Mouse (Mus musculus) heart, embryonic 16.5 days (tissue): Measurements from ENCODE around the gene Tmem97. TPM values are rescaled to one million over a fixed set of nuclear protein-coding genes. Genes with fewer than 3 reads are reported as not detected.

ENCODE experiments used
- ATAC-seq: fragments of 200-750 bp; cut with Nextera tagmentation; replicated peaks from 2 replicates; pipeline ENCODE4 v1.8.0; 2017; ENCODE audit warnings: moderate number of reproducible peaks; ENCODE audit not compliant: insufficient read depth, low FRiP score; ENCODE audit errors: extremely low read depth
- H3K27ac ChIP-seq: fragments of 300-500 bp; sonication (generic); 2 replicates; pipeline ENCODE4 v1.5.1; 2014; ENCODE audit warnings: mild to moderate bottlenecking, low read length, control low read depth, moderate library complexity
- H3K27me3 ChIP-seq: fragments of 300-500 bp; sonication (generic); 2 replicates; pipeline ENCODE4 v1.6.1; 2014; ENCODE audit warnings: low read length, mixed read lengths; ENCODE audit not compliant: control insufficient read depth, insufficient read depth
- H3K36me3 ChIP-seq: fragments of 300-500 bp; sonication (generic); 2 replicates; pipeline ENCODE4 v1.6.1; 2014; ENCODE audit not compliant: control insufficient read depth, insufficient read depth
- H3K4me1 ChIP-seq: fragments of 300-500 bp; sonication (generic); 2 replicates; pipeline ENCODE4 v1.6.1; 2014; ENCODE audit warnings: low read length, mixed read lengths; ENCODE audit not compliant: control insufficient read depth, insufficient read depth
- H3K4me2 ChIP-seq: fragments of 300-500 bp; sonication (generic); 2 replicates; pipeline ENCODE4 v1.6.1; 2014; ENCODE audit warnings: low read depth, mild to moderate bottlenecking, control low read depth, low read length
- H3K4me3 ChIP-seq: fragments of 300-500 bp; sonication (generic); 2 replicates; pipeline ENCODE4 v1.5.1; 2014; ENCODE audit warnings: mild to moderate bottlenecking, control low read depth, low read length
- H3K9ac ChIP-seq: fragments of 300-500 bp; sonication (generic); 2 replicates; pipeline ENCODE4 v1.6.1; 2014; ENCODE audit warnings: low read length, control low read depth
- H3K9me3 ChIP-seq: fragments of 300-500 bp; sonication (generic); replicated peaks from 2 replicates; pipeline ENCODE4 v1.6.1; 2016; ENCODE audit warnings: low read length; ENCODE audit not compliant: control insufficient read depth
- WGBS: fragments of 180-500 bp; shearing (Covaris S2); extraction: QIAGEN DNeasy Blood & Tissue Kit; methylation state at CpG from one replicate; pipeline ENCODE4 v1.1.7; 2014; 5-methylcytosine and 5-hydroxymethylcytosine counted together
- polyA plus RNA-seq: library from polyadenylated mRNA; unstranded; fragments of >200 nt; fragmentation: Nextera tagmentation; extraction: Ambion mirVana; gene quantifications from 2 replicates; pipeline ENCODE4 v1.2.1, GENCODE M21; 2015

Tmem97 gene
- polyA plus RNA-seq, 1 experiment from 2014 or later: 48.1 TPM

- peak; percentile 96 for ATAC-seq
- peak within 1 kb of the TSS; percentile 89 for H3K4me2 ChIP-seq
- H3K9me3 ChIP-seq: no peaks in the 10 kb centered on the region
- H3K4me3 ChIP-seq: peak within 1 kb of the TSS; percentile 81
- peak within 1 kb of the TSS; percentile 88 for H3K27ac ChIP-seq
- no peaks in the 10 kb centered on the region for H3K27me3 ChIP-seq
- H3K36me3 ChIP-seq: peaks cover 27% of the 10 kb centered on the region
- H3K9ac ChIP-seq: peak within 1 kb of the TSS; percentile 98
- peaks cover 12% of the 10 kb centered on the region for H3K4me1 ChIP-seq
- WGBS: under 1% methylated on average over 67 of the region's 67 CpGs
Measured at GRCm38 (mm10) chr11:78512025-78512957, 38.3 kb downstream of the Tmem97 start, which contains the start of the genes Tmem199 and Poldip2. Gene Tmem199 (minus strand): TSS chr11:78512172. Gene Poldip2 (plus strand): TSS chr11:78512193.

- H3K4me1 ChIP-seq: peaks cover 12% of the 10 kb centered on the region
- H3K9ac ChIP-seq: no peak overlapping the region
- H3K27ac ChIP-seq: no peak overlapping the region
- no peaks in the 10 kb centered on the region for H3K27me3 ChIP-seq
- peaks cover 15% of the 10 kb centered on the region for H3K36me3 ChIP-seq
- no peak for ATAC-seq
- no peak overlapping the region for H3K4me2 ChIP-seq
- WGBS: 79% methylated on average over 5 of the region's 5 CpGs
- no peak overlapping the region for H3K4me3 ChIP-seq
- H3K9me3 ChIP-seq: no peaks in the 10 kb centered on the region
Measured at GRCm38 (mm10) chr11:78509148-78509547, 41.4 kb downstream of the Tmem97 start.

- Histone ChIP-seq H3K4me1 (no peaks in the 10 kb centered on the region), H3K4me3 (no peak overlapping the region), H3K9ac (no peak overlapping the region), H3K27me3 (peaks cover 10% of the 10 kb centered on the region), H3K27ac (no peak overlapping the region), H3K4me2 (no peak overlapping the region), H3K36me3 (peaks cover 15% of the 10 kb centered on the region), H3K9me3 (no peaks in the 10 kb centered on the region)
- WGBS: 73% methylated on average over 3 of the region's 3 CpGs
- ATAC-seq: no peak
Measured at GRCm38 (mm10) chr11:78505430-78505829, 45.1 kb downstream of the Tmem97 start.

DNA sequence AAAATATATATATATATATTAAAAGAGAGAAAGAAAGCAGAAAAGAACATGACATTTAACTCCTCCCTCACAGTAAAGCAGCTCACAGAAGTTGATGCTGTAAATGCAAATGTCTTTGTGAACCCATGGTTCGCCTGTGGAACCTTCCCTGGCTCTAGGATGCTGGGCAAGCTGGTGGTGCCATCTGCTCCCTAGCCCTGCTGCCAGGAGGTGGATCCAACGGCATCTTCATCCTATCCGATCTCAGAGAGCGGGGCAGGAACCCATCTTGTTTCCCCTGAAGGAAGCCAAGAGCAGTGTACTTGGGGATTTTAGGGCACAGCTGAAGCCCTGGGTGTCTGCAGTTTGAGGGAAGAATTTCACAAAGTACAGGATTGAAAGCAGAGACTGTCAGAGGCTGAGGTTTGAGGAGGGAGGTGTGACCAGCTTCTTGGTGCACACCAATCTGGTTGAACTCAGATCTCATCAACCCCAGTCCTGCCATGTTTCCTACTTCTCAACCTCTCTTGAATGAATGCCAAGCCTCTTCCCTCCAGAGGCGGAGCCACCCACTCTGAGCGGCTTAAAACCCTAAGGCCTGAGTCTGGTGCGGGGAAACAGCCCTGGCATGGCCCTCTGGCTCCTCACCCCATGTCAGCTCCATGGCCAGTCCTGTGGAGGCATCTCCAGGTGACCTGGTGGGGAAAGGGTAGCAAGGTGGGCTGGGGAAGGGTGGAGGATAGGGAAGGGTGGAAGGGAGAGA is 47.5 kb downstream of the Tmem97 start, which contains the start of gene Sebox:
Gene Sebox, plus strand, starts transcription at position 539 of the 742 bp plus-strand sequence.
- H3K9ac ChIP-seq: no peak within 1 kb of the TSS
- no peak within 1 kb of the TSS for H3K4me3 ChIP-seq
- peaks cover 11% of the 10 kb centered on the region; the same call in 1 of the 2 replicates for H3K36me3 ChIP-seq
- H3K27ac ChIP-seq: no peak within 1 kb of the TSS
- peaks cover 30% of the 10 kb centered on the region for H3K27me3 ChIP-seq
- no peaks in the 10 kb centered on the region for H3K4me1 ChIP-seq
- no peak for ATAC-seq
- H3K4me2 ChIP-seq: no peak within 1 kb of the TSS
- 73% methylated on average over 7 of the region's 7 CpGs for WGBS
- H3K9me3 ChIP-seq: no peaks in the 10 kb centered on the region

- peaks cover 10% of the 10 kb centered on the region for H3K4me1 ChIP-seq
- no peak for ATAC-seq
- no peaks in the 10 kb centered on the region for H3K9me3 ChIP-seq
- 73% methylated on average over 20 of the region's 20 CpGs for WGBS
- peaks cover 44% of the 10 kb centered on the region for H3K27me3 ChIP-seq
- no peak overlapping the region for H3K4me2 ChIP-seq
- no peak overlapping the region for H3K27ac ChIP-seq
- no peak overlapping the region for H3K9ac ChIP-seq
- no peak overlapping the region for H3K4me3 ChIP-seq
- H3K36me3 ChIP-seq: 0 out of 2 replicates have a peak, but pooled peaks cover 4% of the 10 kb centered on the region
Measured at GRCm38 (mm10) chr11:78501529-78501928, 49.0 kb downstream of the Tmem97 start.

DNA sequence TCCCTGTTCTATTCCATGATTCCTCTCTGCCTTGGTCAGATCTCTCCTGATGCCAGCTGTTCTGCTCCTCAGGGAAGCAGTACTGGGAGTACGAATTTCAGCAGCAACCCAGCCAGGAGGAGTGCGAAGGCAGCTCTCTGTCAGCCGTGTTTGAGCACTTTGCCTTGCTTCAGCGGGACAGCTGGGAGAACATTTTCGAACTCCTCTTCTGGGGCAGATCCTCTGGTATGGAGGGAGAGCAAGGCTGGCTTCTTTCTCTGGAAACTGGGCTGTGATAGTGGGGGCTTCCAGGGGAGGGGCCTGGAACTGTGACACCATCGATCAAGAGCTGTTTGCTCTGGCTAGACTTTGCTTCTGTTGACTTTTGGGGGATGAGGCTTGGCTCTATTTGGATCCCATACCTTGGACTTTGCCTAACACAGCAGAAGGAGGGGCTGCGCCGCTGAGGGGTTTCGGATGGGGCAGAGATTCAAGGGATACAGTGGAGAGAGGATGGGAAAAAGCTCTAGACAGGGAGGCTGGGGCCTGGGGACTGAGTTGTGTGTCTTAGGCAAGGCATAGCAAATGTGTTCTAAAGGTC is 49.9 kb downstream of the Tmem97 start:
- Histone ChIP-seq H3K36me3 (no peaks in the 10 kb centered on the region), H3K9me3 (no peaks in the 10 kb centered on the region), H3K9ac (no peak overlapping the region), H3K4me1 (peaks cover 10% of the 10 kb centered on the region), H3K27ac (no peak overlapping the region), H3K4me2 (no peak overlapping the region), H3K27me3 (peaks cover 51% of the 10 kb centered on the region), H3K4me3 (no peak overlapping the region)
- no peak for ATAC-seq
- 68% methylated on average over 9 of the region's 9 CpGs for WGBS

GRCm38 (mm10) chr11:78499543-78499942 is 51.0 kb downstream of the Tmem97 start:
- H3K4me2 ChIP-seq: no peak overlapping the region
- H3K4me3 ChIP-seq: no peak overlapping the region
- peaks cover 10% of the 10 kb centered on the region for H3K4me1 ChIP-seq
- no peaks in the 10 kb centered on the region for H3K36me3 ChIP-seq
- H3K9ac ChIP-seq: no peak overlapping the region
- 42% methylated on average over 16 of the region's 16 CpGs for WGBS
- H3K27ac ChIP-seq: no peak overlapping the region
- no peak for ATAC-seq
- peaks cover 60% of the 10 kb centered on the region for H3K27me3 ChIP-seq
- H3K9me3 ChIP-seq: no peaks in the 10 kb centered on the region

GRCm38 (mm10) chr11:78499004-78499403 is 51.6 kb downstream of the Tmem97 start, which contains the start of gene Vtn:
Gene Vtn (plus strand): TSS chr11:78499091.
- Histone ChIP-seq H3K9ac (no peak within 1 kb of the TSS), H3K27me3 (peaks cover 65% of the 10 kb centered on the region), H3K27ac (no peak within 1 kb of the TSS), H3K4me3 (peak within 1 kb of the TSS; percentile 56), H3K9me3 (no peaks in the 10 kb centered on the region), H3K36me3 (no peaks in the 10 kb centered on the region), H3K4me2 (peak within 1 kb of the TSS; percentile 89), H3K4me1 (peaks cover 10% of the 10 kb centered on the region)
- WGBS: 51% methylated on average over 7 of the region's 7 CpGs
- no peak for ATAC-seq
